Mouse (Mus musculus): ENCODE measurements at regions not wholly inside any gene's neighbourhood (a gene's known extent, or its start where the extent isn't known, plus 50 kb on each side); places are given as distances from the start of the nearest gene placed in this dataset.

GRCm38 (mm10) chr12:77568286-77568685 is 330.4 kb downstream of the Fut8 start:
- Histone ChIP-seq H3K9me3 (ENCODE audit: low read length) (no peaks in the 10 kb centered on the region), H3K4me3 (replicated peaks; ENCODE audit: low read length) (no peak overlapping the region), H3K36me3 (ENCODE audit: insufficient read depth, low read length) (peaks cover 5% of the 10 kb centered on the region; the same call in 1 of the 2 replicates), H3K4me1 (replicated peaks; ENCODE audit: low read depth, low read length) (peaks cover 6% of the 10 kb centered on the region; the same call in 1 of the 2 replicates), H3K27me3 (ENCODE audit: insufficient read depth, low read length) (no peaks in the 10 kb centered on the region)
- TF ChIP-seq NANOG (IDR thresholded peaks at IDR 0.05; ENCODE audit: borderline replicate concordance, low read length): no peak
- TF ChIP-seq POU5F1 (IDR thresholded peaks at IDR 0.05; ENCODE audit: borderline replicate concordance, low read length): no peak
- TF ChIP-seq CTCF (conservative IDR thresholded peaks at IDR 0.05; ENCODE audit: low read length): peak; percentile 59

- Histone ChIP-seq H3K36me3 (ENCODE audit: insufficient read depth, low read length) (peaks cover 5% of the 10 kb centered on the region; the same call in 1 of the 2 replicates), H3K4me1 (replicated peaks; ENCODE audit: low read depth, low read length) (peaks cover 6% of the 10 kb centered on the region; the same call in 1 of the 2 replicates), H3K9me3 (ENCODE audit: low read length) (no peaks in the 10 kb centered on the region), H3K4me3 (replicated peaks; ENCODE audit: low read length) (no peak overlapping the region), H3K27me3 (ENCODE audit: insufficient read depth, low read length) (no peaks in the 10 kb centered on the region)
- TF ChIP-seq CTCF (conservative IDR thresholded peaks at IDR 0.05; ENCODE audit: low read length): peak; percentile 27
- no peak for TF ChIP-seq POU5F1 (IDR thresholded peaks at IDR 0.05; ENCODE audit: borderline replicate concordance, low read length)
- no peak for TF ChIP-seq NANOG (IDR thresholded peaks at IDR 0.05; ENCODE audit: borderline replicate concordance, low read length)
Observed at GRCm38 (mm10) chr12:77570501-77570900, 332.6 kb downstream of the Fut8 start.

DNA sequence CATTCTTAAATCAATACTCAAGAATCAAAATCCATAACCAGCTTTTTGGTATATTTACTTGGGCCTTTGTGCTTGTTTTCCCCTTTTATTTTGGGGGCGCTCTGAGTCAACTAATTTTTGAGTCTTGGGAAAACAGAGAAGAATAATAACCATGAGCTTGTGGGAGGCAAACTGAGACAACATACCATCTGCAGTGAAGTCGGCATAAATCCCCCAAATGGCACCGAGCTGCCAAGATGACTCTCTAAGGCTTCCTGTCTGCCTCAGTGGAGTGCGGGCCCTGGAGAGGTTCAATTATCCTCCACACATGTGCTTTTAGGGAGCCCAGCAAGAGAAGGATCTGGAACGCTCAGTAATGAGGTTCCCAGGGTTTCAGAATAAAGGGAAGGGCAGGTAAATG is 333.1 kb downstream of the Fut8 start:
- Histone ChIP-seq H3K9me3 (ENCODE audit: low read length) (no peaks in the 10 kb centered on the region), H3K36me3 (ENCODE audit: insufficient read depth, low read length) (peaks cover 5% of the 10 kb centered on the region; the same call in 1 of the 2 replicates), H3K27me3 (ENCODE audit: insufficient read depth, low read length) (no peaks in the 10 kb centered on the region), H3K4me3 (replicated peaks; ENCODE audit: low read length) (no peak overlapping the region), H3K4me1 (replicated peaks; ENCODE audit: low read depth, low read length) (peaks cover 6% of the 10 kb centered on the region; the same call in 1 of the 2 replicates)
- no peak for TF ChIP-seq NANOG (IDR thresholded peaks at IDR 0.05; ENCODE audit: borderline replicate concordance, low read length)
- TF ChIP-seq POU5F1 (IDR thresholded peaks at IDR 0.05; ENCODE audit: borderline replicate concordance, low read length): no peak
- TF ChIP-seq CTCF (conservative IDR thresholded peaks at IDR 0.05; ENCODE audit: low read length): no peak

DNA sequence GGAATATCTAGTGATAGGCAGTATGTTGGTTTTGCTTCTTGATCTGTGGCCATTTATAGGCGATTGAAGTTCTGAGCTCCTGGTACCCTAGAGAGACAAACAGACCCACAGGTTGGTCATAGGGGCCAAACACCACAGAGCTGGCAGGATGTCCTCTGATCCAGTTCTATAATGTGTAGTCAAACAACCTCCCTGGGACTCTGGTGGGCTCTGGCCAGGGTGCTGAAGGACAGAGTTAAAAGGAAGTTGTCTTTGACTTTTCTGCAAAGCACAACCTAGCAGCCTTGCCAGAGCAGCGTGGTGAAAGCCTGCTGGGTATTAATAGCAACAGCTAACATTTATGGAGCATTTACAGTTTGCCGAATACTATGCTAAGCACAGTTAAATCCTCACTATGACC is 337.1 kb downstream of the Fut8 start:
- Histone ChIP-seq H3K36me3 (ENCODE audit: insufficient read depth, low read length) (no peaks in the 10 kb centered on the region), H3K9me3 (ENCODE audit: low read length) (no peaks in the 10 kb centered on the region), H3K4me3 (replicated peaks; ENCODE audit: low read length) (no peak overlapping the region), H3K4me1 (replicated peaks; ENCODE audit: low read depth, low read length) (no peaks in the 10 kb centered on the region), H3K27me3 (ENCODE audit: insufficient read depth, low read length) (no peaks in the 10 kb centered on the region)
- TF ChIP-seq NANOG (IDR thresholded peaks at IDR 0.05; ENCODE audit: borderline replicate concordance, low read length): no peak
- TF ChIP-seq POU5F1 (IDR thresholded peaks at IDR 0.05; ENCODE audit: borderline replicate concordance, low read length): no peak
- no peak for TF ChIP-seq CTCF (conservative IDR thresholded peaks at IDR 0.05; ENCODE audit: low read length)

DNA sequence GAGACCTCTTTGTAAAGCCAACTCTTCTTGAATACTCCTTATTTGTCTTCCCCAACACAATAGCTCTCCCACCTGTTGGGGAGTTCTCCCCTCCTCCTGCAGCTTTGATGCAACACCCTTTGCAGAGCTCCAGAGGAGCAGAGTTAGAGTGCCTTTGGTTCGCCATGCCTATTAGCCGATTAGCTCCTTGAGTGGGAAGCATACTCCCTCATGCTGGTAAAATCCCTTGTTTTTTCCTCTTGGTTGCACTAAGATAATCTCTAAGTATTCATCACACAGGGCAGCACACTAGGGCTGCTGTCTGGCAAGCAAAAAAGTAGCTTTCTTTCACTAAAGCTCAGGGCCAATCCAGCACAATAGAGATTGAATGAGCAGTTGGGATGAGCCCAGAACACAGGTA is 350.4 kb downstream of the Fut8 start:
- Histone ChIP-seq H3K9me3 (ENCODE audit: low read length) (no peaks in the 10 kb centered on the region), H3K36me3 (ENCODE audit: insufficient read depth, low read length) (no peaks in the 10 kb centered on the region), H3K4me3 (replicated peaks; ENCODE audit: low read length) (no peak overlapping the region), H3K27me3 (ENCODE audit: insufficient read depth, low read length) (no peaks in the 10 kb centered on the region), H3K4me1 (replicated peaks; ENCODE audit: low read depth, low read length) (peaks cover 13% of the 10 kb centered on the region)
- TF ChIP-seq CTCF (conservative IDR thresholded peaks at IDR 0.05; ENCODE audit: low read length) (no peak), NANOG (IDR thresholded peaks at IDR 0.05; ENCODE audit: borderline replicate concordance, low read length) (no peak), POU5F1 (IDR thresholded peaks at IDR 0.05; ENCODE audit: borderline replicate concordance, low read length) (no peak)

- no peak overlapping the region for H3K4me3 ChIP-seq (replicated peaks; ENCODE audit: low read length)
- H3K4me1 ChIP-seq (replicated peaks; ENCODE audit: low read depth, low read length): peaks cover 13% of the 10 kb centered on the region
- no peaks in the 10 kb centered on the region for H3K9me3 ChIP-seq (ENCODE audit: low read length)
- no peaks in the 10 kb centered on the region for H3K36me3 ChIP-seq (ENCODE audit: insufficient read depth, low read length)
- H3K27me3 ChIP-seq (ENCODE audit: insufficient read depth, low read length): no peaks in the 10 kb centered on the region
- TF ChIP-seq CTCF (conservative IDR thresholded peaks at IDR 0.05; ENCODE audit: low read length) (no peak), NANOG (IDR thresholded peaks at IDR 0.05; ENCODE audit: borderline replicate concordance, low read length) (no peak), POU5F1 (IDR thresholded peaks at IDR 0.05; ENCODE audit: borderline replicate concordance, low read length) (no peak)
Observed at GRCm38 (mm10) chr12:77589416-77589815, 351.5 kb downstream of the Fut8 start.

DNA sequence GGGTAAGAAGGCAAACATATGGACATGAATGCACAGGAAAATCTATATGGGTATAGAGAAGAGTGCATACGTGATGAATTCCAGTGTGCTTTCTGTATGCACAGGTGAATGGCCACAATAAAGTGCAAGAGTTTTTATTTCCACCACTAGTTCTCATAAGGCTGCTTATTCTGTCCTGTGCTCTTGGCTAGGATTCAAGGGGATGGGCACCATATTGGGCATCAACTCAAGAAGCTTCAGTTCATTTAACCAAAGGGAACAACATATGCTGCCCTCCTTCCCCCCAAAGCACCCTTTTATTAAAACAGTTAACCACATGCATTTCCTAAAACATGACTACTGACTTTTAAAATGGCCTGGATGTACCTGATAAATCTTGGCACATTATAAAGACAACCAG is 356.2 kb downstream of the Fut8 start:
- Histone ChIP-seq H3K9me3 (ENCODE audit: low read length) (no peaks in the 10 kb centered on the region), H3K4me3 (replicated peaks; ENCODE audit: low read length) (no peak overlapping the region), H3K4me1 (replicated peaks; ENCODE audit: low read depth, low read length) (peaks cover 5% of the 10 kb centered on the region), H3K36me3 (ENCODE audit: insufficient read depth, low read length) (no peaks in the 10 kb centered on the region), H3K27me3 (ENCODE audit: insufficient read depth, low read length) (no peaks in the 10 kb centered on the region)
- TF ChIP-seq NANOG (IDR thresholded peaks at IDR 0.05; ENCODE audit: borderline replicate concordance, low read length) (no peak), POU5F1 (IDR thresholded peaks at IDR 0.05; ENCODE audit: borderline replicate concordance, low read length) (no peak), CTCF (conservative IDR thresholded peaks at IDR 0.05; ENCODE audit: low read length) (no peak)

DNA sequence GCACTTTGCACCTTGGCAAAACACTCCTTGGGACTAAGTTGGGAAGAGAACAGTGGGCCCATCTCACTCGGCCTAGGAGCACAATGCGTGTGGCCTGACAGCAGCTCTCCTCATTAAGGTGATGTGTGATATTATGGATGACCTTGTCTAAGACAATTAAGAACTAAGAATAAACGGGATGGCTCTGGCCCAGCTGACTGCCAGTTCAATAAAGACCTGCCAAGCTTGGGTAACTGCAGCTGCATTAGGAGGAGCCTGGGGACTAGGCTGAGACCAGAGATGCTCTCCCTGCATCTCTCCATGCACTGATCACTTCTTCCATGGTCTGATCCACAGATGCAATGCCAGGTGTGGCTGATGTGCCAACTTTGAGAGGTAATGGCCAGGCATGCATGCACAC is 356.7 kb downstream of the Fut8 start:
- Histone ChIP-seq H3K36me3 (ENCODE audit: insufficient read depth, low read length) (no peaks in the 10 kb centered on the region), H3K27me3 (ENCODE audit: insufficient read depth, low read length) (no peaks in the 10 kb centered on the region), H3K4me3 (replicated peaks; ENCODE audit: low read length) (no peak overlapping the region), H3K4me1 (replicated peaks; ENCODE audit: low read depth, low read length) (no peaks in the 10 kb centered on the region), H3K9me3 (ENCODE audit: low read length) (no peaks in the 10 kb centered on the region)
- TF ChIP-seq CTCF (conservative IDR thresholded peaks at IDR 0.05; ENCODE audit: low read length): no peak
- TF ChIP-seq POU5F1 (IDR thresholded peaks at IDR 0.05; ENCODE audit: borderline replicate concordance, low read length): no peak
- TF ChIP-seq NANOG (IDR thresholded peaks at IDR 0.05; ENCODE audit: borderline replicate concordance, low read length): no peak

DNA sequence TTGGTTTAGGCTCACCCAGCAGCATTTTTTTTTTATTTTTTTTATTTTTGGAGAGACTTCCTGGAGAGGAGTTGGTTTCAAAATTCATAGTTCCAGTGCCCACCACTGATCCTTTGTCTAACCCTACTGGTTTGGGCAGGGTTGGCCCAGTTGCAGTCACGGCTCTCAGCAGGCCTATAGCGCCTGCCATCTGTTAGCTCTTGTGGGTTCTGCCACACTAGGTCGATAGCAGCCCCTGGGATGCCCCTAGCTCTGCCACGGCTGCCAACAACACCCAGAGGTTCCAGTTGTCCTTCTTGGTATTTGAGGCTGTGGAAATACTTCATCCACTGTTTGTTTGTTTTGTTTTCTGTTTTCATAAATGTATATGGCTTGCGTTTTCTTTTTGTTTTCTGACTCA is 357.9 kb downstream of the Fut8 start:
- Histone ChIP-seq H3K4me1 (replicated peaks; ENCODE audit: low read depth, low read length) (no peaks in the 10 kb centered on the region), H3K9me3 (ENCODE audit: low read length) (no peaks in the 10 kb centered on the region), H3K36me3 (ENCODE audit: insufficient read depth, low read length) (no peaks in the 10 kb centered on the region), H3K27me3 (ENCODE audit: insufficient read depth, low read length) (no peaks in the 10 kb centered on the region), H3K4me3 (replicated peaks; ENCODE audit: low read length) (no peak overlapping the region)
- TF ChIP-seq NANOG (IDR thresholded peaks at IDR 0.05; ENCODE audit: borderline replicate concordance, low read length) (no peak), CTCF (conservative IDR thresholded peaks at IDR 0.05; ENCODE audit: low read length) (no peak), POU5F1 (IDR thresholded peaks at IDR 0.05; ENCODE audit: borderline replicate concordance, low read length) (no peak)

Data from E14TG2a.4 (cell line).